Mouse (Mus musculus): Measurements from ENCODE around the gene Ptprs.

Gene Ptprs

GRCm38 (mm10) chr17:56424726-56425583, 51.3 kb downstream of the Ptprs start:
- no peak for DNase-seq (ENCODE audit: low read depth)

DNA sequence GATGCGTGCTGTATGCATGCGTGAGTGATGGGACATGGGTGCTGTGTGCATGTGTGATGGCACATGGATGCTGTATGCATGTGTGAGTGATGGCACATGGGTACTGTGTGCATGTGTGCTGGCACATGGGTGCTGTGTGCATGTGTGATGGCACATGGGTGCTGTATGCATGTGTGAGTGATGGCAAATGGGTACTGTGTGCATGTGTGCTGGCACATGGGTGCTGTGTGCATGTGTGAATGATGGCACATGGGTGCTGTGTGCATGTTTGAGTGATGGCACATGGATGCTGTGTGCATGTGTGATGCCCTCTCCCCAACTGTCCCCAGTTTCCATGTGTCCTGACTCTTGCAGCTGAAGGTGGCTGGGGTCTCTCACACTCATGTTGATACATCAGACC, 56.3 kb downstream of the Ptprs start:
- DNase-seq (ENCODE audit: low read depth) = no peak

GRCm38 (mm10) chr17:56418304-56418703, 58.0 kb downstream of the Ptprs start:
- no peak for DNase-seq (ENCODE audit: low read depth)

DNA sequence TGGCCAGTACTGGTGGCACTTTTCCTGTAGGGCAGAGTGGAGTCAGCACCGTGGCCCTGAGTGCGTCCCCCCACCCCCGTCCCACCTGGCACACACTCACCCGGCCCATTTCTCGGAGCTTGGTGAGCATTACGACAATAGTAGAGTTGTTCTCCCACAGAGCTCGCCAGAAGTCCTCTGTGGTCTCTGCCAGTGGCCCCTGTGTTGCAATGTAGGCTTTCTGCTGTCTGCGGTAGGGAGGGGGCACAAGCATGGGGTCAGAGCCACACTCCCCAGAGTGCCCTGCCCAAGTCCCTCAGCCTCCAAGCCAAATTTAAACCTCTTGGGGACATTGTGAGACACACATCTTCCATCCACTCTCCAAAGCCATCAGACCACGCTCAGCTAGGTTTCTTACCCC, 61.5 kb downstream of the Ptprs start:
- no peak for DNase-seq (ENCODE audit: low read depth)

DNA sequence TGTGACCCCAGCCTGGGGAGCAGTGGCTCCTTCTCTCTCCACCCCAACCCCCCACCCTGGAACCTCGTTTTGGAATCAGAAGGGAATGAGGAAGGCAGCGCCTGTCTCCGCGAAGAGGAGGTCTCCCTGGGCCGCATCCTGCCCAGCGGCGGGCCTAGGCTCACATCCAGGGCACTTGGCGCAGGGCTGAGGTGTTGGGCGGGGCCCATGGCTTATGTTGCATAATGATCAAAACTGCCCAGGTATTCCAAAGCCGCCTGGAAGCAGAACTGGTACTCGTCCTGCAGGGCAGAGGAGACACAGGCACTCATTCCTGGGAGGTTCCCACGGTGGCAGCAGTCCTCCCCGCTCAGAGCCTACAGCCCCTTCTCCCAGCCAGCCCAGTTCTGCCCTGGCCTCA, 63.2 kb downstream of the Ptprs start:
- DNase-seq (ENCODE audit: low read depth) = no peak

DNA sequence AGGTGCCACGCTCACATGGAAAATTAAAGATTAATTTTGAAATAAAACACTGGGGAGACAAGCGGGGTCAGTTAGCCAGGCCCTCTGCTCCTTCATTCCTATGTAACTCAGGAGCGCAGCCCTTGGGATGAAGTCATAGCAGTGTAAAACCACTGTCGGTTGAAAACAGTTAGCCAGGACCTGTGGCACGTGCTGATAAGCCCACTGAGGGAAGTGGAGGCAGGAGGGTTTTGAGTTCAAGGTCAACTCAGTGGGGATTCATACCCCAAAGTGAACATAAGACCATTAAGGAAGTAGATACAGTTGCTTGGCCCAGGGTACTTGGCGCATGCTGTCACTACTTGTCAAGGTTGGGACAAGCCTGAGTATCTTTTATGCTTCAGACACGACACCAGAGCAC, 64.8 kb downstream of the Ptprs start:
- no peak for DNase-seq (ENCODE audit: low read depth)

GRCm38 (mm10) chr17:56409759-56410158, 66.5 kb downstream of the Ptprs start:
- DNase-seq (ENCODE audit: low read depth) = no peak

GRCm38 (mm10) chr17:56408965-56409625, 67.2 kb downstream of the Ptprs start:
- DNase-seq (ENCODE audit: low read depth) = no peak

- no peak for DNase-seq (ENCODE audit: low read depth)
Observed at GRCm38 (mm10) chr17:56407379-56407778, 68.9 kb downstream of the Ptprs start.

GRCm38 (mm10) chr17:56406878-56407277, 69.4 kb downstream of the Ptprs start:
- no peak for DNase-seq (ENCODE audit: low read depth)

DNA sequence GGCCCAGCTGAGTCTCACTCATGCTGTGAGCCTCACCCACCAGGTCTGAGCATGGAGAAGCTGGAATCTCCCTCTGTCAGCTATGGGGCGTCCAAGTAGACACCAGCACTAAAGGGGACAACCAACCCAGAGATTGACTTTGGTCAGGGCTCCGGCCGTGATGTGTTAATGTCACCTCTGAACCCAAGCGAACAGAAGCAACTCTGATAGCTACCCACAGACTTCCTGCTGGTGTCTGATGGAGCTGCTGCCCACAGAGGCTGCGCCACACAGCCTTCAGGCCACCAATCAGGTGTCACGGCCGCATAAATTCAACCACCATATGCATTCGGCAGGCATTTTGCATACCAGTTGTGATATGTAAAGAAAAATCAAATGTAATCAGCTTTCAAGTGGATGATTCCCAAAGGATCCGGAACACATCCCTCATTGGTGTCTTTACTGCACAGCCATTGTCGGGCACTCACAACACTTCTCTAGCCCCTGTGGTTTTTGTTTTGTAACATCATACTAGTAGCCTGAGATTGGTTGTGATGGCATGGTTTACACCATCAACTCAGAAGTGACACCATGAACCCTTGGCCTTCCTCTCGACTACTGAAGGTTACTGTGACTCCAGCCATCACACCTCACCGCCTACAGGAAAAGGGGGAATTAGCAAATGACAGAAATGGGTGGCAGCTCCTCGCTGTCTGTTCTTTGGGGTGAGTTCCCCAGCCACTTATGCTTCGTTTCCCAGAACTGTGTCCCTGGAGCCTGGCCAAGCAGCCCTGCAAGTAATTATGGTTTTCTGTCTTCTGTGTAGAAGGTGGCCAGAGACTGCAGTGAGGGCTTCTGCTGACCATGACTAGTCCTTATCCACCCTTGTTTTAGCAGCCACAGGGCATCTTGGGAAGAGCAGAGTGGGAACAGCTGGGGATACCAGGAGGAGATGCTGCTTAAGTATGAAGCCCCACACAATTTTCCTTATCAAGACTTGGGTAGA, 70.1 kb downstream of the Ptprs start:
- no peak for DNase-seq (ENCODE audit: low read depth)

DNA sequence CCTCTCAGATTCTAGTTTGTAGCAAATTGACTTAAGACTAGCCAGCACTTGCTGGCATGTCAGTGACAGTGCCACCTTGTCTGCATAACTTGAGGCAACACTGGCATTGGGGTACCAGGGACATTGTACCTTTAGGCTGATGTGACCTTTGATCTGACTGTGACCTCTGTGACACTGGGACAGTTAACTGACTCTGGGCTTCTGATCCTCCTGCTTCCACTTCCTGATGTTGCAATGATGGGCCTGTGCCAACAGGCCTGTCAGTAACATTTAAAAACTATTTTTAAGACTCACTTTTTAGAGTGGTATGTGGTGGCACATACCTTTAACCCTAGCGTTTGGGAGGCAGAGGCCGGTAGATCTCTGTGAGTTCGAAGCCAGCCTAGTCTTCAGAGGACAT, 70.9 kb downstream of the Ptprs start:
- DNase-seq (ENCODE audit: low read depth) = no peak

DNA sequence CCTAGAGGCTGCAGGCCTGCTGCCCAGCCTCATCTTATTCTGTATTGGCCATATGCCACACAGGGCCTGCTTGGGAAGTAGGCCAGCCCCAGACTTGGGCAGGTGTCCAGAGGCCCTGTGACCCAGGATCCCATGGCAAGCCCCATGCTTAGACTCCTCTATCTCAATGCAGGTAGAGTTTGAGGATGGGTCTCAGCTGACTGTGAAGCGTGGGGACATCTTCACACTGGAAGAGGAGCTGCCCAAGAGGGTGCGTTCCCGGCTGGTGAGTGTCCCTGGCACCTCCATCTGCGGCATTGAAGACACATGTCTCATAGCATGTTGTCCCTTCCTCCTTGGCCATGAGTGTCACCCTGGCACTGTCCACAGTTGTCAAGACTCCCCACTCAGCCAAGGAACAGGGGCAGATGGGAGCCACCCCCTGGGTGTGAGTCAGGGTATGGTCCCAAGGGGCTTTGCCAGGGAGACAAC, 75.2 kb downstream of the Ptprs start:
- no peak for DNase-seq (ENCODE audit: low read depth)

DNA sequence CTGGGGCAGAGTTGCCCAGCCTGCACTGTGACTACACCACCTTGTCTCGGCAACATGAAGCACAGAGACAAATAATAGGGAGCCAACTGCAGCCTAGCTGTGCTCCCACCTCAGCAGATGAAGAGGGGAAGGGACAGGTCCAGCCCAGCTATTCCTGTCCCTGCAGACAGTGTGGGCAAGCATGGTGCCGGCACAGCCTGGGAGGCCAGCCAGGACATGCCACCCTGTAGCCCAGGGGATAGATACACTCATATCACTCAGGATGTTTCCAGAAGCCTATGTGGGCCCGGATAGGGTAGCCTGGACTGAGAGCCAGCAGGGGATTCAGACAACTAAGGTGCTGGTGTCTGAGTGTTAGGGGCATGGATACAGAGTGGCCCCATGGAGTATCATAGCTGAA, 76.1 kb downstream of the Ptprs start:
- no peak for DNase-seq (ENCODE audit: low read depth)

DNA sequence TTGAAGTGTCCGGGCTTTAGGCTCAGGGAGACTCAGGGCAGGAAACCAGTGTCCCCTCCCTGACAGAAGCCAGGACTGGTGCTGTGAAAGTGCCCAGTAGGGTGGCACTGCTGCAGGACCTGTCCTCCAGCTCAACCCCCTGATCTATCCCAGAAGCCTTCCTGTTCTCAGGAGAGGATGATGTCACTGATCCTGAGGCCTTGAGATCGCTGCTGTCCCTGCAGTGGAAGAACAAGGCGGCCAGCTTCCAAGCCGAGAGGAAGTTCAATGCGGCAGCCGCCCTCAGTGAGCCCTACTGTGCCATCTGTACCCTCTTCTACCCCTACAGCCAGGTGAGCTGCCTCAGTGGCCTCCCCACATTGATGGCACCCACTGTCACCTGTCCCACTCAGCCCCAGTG, 80.2 kb downstream of the Ptprs start:
- no peak for DNase-seq (ENCODE audit: low read depth)

GRCm38 (mm10) chr17:56393889-56394288, 82.4 kb downstream of the Ptprs start:
- DNase-seq (ENCODE audit: low read depth) = no peak

DNA sequence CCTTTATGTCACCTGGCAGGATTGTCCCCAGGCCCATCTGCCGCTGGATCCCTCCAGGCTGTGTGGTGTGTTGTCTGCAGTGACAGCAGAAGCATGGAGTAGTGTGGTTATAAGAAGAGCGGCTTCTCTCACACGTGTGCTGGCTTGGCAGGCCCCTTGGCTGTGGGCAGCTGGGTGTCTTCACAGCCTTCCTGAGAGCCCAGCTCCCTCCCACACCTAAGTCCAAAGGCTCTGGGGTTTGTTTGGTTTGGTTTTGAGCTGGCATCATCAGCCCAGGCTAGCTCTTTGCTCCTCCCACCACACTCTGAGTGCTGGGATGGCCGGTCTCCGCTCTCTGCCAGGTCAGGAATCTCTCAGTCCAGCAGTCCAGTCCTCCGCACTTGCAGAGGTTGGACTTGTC, 83.0 kb downstream of the Ptprs start:
- no peak for DNase-seq (ENCODE audit: low read depth)

DNA sequence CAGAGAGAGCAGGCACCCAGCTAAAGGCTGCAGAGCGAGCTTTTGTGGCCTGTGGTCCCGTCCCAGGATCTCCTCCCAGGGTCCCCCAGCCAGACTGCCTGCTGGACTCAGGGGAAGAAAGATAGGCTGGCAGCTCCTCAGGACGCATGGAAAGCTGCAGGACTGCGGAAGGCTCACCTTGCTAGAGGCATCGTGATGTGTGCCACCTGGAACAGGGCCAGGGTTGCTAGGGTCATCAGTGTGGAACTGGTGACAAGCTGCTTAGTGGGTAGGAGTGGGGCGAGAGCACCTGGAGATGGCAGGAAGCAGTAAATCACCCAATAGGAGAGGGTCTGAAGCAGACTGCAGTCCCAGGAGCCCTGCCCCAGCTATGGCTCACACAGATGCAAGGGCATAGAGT, 88.7 kb downstream of the Ptprs start:
- no peak for DNase-seq (ENCODE audit: low read depth)

- DNase-seq (ENCODE audit: low read depth) = no peak
Observed at GRCm38 (mm10) chr17:56384903-56385302, 91.4 kb downstream of the Ptprs start.

GRCm38 (mm10) chr17:56382997-56383396, 93.3 kb downstream of the Ptprs start:
- DNase-seq (ENCODE audit: low read depth) = no peak

GRCm38 (mm10) chr17:56381183-56381582, 95.1 kb downstream of the Ptprs start:
- no peak for DNase-seq (ENCODE audit: low read depth)

DNA sequence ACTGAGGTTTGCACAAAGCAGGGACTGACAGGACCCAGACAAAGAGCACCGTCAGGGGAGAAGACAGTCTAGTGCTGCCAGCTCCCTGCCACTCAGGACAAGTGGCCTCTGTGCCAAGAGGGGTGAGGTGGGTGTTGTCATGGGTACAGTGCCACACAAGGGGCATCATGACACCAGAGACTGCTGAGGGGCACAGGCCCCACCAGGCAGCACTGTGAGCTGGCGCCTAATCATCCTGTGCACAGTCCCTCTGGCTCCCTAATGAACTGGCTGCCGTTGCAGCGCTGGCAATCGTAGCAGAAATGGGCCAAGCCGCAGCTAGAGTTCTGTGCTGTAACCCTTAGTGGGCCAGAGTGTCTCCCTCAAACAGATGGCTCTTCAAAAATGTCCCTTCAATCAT, 96.0 kb downstream of the Ptprs start:
- no peak for DNase-seq (ENCODE audit: low read depth)

Measured in c-Kit-positive CD71-positive TER-119-negative erythroid progenitor cells, embryonic 14.5 days (primary cell).